Mouse (Mus musculus): ENCODE measurements at regions not wholly inside any gene's neighbourhood (a gene's known extent, or its start where the extent isn't known, plus 50 kb on each side); places are given as distances from the start of the nearest gene placed in this dataset.

DNA sequence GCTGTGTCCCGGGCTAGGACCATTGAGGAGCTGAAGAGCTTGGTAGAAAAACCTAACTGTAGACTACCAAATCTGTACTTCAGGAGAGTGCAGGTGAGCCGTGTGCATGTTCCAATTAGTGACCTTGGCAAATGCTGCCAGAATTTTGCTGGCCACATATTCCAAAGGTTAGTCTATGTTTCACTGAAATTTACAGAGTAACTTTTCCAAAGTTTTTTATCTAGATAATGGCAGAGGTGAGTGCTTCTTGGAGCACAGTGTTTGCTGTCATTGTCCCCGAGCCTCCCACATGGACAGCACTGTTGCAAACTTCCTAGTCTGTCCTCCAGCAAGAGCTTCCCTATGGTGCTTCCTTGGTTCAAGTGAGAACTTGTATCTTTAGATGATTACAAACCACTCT, 232.5 kb downstream of the Foxa2 start:
- no peak for DNase-seq (ENCODE audit: low spot score in 2 of 2)

DNA sequence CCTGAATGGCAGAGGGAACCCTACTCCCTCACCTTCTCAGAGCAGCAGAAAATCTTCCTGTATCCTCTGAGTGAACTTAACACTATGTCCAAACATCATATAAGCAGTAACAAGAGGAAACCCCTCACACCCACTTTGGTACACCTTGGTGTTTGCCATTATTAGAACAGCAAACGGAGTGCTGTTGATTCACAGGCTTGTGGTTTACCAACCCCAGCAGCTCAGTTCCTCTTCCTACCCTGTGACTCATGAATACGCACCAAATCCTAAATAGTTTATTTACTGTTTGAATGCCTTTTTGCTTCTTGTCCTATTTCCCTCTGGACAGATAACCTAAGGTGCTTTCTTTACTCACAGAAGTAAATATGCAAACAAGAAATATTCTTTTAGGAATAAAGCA, 233.3 kb downstream of the Foxa2 start:
- DNase-seq (ENCODE audit: low spot score in 2 of 2), result no peak

DNA sequence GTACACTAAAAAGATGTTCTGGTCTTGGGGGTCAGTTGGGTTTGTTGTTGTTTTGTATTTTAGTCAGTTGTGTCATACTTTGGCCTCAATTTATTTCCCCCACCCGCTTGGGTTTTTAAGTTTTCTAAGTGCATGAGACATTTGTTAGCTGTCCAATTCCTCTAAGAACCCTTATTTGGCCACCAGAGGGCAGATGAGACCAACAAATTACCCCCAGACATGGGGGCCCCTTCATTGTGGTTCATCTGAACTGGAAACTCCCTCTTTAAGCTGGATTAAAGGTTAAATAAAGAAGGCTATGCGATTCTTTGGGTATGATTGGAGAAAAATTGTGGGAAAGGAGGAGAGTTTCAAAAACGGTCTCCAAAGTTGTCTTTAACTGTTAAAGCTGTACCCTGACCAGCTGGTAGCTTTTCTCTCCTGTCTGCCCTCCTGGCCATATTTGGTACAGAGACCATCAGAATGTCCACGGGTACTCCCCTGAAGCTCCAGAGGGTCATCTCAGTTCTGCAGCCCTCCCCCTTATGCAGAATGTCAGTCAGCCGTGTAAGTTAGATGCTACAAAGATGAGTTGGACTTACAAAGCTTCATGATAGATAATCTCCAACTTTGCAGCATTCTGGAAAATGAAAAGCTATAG, 238.6 kb downstream of the Foxa2 start:
- DNase-seq (ENCODE audit: low spot score in 2 of 2), result peak in 1 of 2 experiments; percentile 30

DNA sequence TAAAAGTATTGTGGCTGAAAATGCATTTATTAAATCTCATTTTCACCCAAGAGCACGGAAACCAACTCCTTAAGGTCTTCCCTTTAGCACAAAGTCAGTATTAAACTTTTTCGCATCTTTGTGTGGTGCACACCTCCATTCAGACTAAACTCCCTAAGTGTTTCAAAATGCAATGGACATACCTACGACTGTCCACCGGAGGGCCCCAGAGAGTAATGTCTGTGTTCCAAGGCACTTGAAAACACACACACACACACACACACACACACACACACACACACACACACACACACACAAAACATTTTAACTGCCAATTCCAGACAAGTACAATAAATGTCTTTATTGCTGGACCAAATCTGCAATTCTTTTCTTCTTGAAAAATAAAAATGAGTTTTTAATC, 243.7 kb downstream of the Foxa2 start:
- peak; percentile 15 to 29 for DNase-seq (ENCODE audit: low spot score in 2 of 2)

DNA sequence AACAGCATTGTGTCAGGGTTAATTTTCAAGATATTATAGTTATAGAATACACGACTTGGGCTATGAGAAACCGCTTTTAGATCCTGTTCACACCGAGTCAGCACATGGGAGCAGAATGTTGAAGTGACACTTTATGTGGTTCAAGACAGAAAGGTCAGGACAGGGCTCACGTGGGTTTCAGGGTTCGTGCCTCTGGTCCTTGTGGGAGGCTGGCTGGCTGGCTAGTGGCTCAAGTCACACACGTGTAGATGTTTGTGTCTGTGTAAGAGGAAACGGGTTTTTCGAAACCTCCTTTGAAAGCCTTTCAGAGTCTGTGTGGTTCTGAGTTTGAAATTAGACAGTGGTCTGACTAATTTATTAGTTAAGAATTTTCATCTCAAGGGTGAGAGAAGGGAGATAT, 255.3 kb downstream of the Foxa2 start:
- no peak for DNase-seq (ENCODE audit: low spot score in 2 of 2)

DNA sequence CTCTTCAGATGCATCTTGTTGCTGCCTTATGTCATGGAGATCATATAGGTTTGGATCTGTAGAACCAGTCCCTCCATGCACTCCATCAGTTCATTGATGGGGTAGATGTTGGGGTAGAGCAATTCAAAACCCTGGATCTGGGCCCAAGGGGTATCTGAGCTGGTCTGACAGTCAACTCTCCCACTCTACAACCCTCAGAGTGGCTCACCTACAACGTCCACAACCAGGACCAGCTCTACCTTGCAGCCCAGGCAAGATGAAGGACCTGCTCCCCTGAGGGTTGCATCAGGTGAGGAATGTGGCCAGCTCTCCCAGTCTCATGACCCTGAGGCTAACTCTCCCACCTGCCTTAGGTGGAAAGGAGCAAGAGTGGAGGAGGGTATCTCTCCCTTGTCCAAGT, 256.9 kb downstream of the Foxa2 start:
- DNase-seq (ENCODE audit: low spot score in 2 of 2), result no peak

DNA sequence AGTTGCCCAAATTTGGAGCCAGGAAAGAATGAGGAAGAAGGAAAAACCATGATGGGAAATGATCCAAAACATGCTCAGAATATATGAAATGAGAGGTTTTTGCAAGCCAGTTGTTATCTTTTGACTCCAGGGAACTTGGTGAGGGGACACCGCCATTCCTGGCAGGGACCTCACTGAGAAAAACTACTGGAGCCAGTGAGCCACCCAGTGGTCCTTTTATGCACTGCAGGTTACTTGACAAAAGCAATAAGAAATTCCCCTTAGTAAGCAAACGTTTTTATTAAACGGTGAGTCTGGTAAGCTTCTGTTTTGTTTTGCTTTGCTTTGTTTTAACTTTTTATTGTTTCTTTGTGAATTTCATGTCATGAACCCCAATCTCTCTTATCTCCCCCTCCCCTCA, 257.5 kb downstream of the Foxa2 start:
- DNase-seq (ENCODE audit: low spot score in 2 of 2), result peak; percentile 46 to 66

DNA sequence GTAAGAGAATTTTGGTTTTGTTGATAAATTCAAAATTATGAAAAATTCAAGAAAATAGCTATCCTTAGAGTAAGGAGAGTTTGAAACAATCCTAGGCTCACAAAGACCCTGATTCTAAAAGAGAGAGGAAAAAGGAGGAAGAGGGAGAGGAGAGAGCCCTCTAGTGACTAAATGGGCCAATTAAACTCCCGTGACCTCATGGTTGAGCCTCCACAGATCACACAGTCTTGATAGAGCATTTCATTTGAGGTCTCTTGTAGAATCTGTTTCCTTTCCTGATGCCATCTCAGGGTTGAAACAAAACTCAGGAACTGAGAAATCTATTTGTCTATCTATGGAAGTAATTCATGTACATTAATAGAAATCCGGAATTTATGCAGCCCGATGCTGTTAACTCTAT, 258.8 kb downstream of the Foxa2 start:
- no peak for DNase-seq (ENCODE audit: low spot score in 2 of 2)

DNA sequence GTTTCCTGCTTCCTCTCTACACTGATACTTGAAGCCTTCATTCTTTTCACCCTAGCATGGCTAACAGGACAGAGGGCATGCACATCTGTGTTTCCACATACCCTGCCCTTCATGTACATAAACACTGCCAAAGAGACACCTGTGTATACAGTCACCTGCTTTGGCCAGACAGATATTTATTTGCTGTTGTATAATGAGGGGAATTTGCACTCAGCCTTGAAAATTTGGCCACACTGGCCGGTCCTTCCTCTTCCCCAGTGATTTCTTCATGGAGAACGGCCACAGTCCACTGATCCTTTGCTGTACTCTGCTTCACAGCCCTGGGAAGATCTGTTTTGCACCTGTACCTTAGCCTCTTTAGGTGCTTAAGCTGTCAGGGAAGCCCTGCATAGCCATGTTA, 264.3 kb downstream of the Foxa2 start:
- DNase-seq (ENCODE audit: low spot score in 2 of 2), result no peak

DNA sequence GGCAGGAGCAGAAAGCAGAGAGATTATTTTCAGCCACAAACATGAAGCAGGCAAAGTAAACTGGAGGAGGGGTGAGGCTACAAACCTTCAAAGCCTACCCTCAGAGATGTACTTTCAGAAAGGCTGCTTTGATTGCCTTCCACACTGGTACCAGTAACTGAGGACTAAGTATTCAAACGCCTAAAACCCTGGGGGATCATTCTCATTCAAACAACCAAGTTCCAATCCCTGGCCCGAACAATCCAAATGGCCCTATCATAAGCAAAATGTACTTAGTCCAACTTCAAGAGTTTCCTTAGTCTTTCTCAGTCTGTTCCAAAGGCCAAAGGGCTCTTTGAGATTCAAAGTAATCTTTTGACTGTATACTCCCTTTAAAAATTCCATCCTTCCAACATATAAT, 270.5 kb downstream of the Foxa2 start:
- DNase-seq (ENCODE audit: low spot score in 2 of 2), result no peak

DNA sequence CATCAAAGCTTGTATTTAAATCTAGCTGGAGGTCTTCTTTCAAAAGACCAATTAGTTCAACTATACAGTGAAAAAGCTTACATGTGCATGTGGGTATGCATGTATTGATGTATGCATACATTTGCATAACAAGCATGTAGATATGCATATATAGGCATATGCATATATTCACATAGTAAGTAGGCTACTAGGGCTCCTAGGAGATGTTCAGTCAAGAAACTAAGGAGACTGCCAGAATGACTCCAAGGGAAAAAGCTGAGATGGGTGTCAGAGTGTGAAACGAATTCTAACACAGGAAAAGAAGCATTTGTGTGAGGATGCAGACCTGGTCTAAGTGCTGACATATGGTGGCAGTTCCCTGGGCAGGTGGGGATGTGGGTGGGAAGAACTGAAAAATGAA, 274.2 kb downstream of the Foxa2 start:
- DNase-seq (ENCODE audit: low spot score in 2 of 2), result no peak

DNA sequence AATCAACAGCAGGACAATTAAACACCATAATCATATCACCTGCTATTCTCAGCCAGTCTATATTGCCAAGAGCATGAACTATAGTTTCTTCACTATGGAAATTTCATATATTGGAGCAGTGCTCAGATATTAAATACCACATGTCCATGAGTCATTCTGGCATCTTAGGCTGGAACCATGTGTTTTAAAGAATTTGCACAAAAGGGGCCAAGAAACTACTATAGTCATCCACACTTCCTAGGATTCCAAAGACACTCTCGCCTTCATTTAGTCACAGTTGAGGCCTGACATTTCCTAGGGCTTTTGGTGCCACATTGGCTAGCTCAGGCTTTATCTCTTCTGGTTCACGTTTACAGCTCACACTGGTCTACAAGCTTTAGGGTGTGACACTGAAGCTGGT, 293.7 kb downstream of the Foxa2 start:
- no peak for DNase-seq (ENCODE audit: low spot score in 2 of 2)

DNA sequence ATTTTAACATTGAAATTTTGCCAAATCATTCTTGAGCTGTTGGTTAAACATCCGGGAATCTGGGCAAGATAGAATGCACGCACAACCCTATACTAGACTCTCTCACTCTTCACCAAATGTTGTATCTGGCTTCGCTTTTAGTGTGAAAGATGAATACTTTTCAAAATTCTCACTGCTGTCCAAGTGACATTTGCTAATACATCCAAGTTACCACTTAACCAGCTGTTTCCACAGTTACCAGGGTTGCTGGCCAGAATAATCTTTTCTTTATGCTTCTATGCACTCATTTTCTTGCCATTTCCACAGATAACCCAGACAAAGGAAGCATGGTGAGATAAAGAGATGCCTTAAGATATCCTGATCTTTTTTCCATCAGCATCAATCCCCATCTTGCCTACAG, 294.9 kb downstream of the Foxa2 start:
- DNase-seq (ENCODE audit: low spot score in 2 of 2), result no peak

DNA sequence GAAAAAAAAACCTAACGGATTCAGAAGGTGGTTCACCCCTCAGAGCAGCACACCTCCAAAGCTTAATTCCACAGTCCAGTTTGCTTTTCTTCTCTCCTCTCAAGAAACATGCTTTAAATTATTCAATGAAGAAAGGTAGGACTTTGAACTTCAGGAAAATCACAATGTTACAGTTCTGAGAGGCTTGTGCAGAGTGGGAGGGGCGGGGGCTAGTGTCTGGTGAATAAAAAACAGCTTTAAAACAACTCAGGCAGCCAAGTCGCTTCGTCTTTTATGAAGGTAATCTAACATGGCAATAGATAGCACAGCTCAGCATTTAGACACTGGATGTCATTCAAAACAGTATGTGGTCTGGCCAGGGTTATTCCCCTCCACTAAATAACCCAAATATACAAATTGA, 298.8 kb downstream of the Foxa2 start:
- DNase-seq (ENCODE audit: low spot score in 2 of 2), result no peak

DNA sequence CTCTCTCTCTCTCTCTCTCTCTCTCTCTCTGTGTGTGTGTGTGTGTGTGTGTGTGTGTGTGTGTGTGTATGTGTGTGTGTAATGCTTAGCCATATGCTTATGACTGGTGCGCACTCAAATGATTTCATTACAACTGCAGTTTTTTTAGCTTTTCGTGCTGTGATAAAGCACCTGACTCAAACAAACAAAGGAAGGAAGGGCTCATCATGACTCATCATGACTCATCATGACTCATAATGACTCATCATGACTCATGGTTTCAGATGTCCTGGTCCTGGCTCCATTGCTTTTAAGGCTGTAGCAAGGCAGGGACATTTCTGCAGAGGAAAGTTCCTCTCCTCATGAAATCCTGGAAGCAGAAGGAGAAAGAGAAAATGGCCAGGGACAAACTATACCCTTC, 302.9 kb downstream of the Foxa2 start:
- DNase-seq (ENCODE audit: low spot score in 2 of 2), result no peak

DNA sequence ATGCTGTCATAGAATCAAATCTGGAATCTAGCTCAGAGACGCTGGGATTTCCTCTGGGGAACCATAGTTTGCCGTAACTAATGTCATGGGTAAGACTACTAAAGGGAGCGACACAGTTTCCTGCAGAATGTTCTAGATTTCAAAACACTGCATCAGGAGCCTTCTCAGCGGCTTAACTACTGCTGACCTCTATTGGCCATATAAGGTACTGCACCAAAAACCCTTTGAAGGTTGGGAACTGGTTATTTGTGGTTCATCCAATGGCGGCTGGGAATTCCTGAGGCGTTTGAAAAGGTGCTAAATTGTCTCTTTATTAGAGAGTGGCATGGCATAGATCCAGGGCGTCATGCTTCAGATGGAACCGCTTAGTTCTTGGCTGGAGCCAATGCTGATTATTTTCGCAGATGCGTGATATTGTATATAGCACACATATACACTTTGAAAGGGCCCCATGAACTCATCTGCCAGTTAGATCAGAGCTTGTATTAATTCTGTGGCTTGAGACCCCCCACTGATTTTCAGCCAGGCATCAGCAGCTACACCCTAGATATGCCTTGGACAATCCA, 308.4 kb downstream of the Foxa2 start:
- DNase-seq (ENCODE audit: low spot score in 2 of 2), result peak in 1 of 2 experiments; percentile 34

DNA sequence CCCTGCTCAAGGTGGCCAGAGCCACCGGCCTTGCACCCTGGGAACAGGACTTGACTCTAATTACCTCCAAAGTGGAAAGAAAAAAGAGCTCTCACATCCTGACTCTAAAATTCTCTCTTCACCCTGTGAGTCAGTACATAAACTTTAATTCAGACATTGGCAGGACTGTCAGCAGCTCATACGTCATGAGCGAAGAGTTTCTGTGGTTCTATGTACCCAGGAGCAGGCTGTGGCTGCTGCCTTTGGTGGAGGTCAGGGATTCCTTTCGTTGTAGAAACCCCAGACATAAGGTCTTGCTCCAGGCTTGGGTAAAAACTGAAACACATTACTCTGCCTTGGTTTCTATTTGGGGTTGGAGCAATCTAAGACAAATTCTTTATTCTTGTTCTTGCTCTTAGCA, 319.4 kb downstream of the Foxa2 start:
- no peak for DNase-seq (ENCODE audit: low spot score in 2 of 2)

DNA sequence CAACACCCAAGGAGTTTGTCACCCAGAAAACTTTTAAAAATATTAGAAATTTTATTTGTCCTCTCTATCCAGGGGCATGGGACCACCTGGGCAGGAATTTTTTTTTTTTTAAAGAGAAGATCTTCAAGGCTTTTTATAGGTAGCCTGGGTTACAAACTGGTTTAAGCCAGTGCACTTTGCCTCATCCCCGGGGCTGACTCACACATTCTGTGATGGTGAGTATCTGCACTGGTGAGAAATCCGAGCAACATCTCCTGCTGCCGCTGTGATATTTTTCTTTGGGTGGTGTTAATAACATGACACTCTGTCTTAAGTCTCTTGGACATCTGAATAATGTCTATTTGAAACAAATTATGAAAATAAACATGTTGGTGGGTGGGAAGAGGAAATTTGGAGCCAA, 327.8 kb downstream of the Foxa2 start:
- no peak for DNase-seq (ENCODE audit: low spot score in 2 of 2)

DNA sequence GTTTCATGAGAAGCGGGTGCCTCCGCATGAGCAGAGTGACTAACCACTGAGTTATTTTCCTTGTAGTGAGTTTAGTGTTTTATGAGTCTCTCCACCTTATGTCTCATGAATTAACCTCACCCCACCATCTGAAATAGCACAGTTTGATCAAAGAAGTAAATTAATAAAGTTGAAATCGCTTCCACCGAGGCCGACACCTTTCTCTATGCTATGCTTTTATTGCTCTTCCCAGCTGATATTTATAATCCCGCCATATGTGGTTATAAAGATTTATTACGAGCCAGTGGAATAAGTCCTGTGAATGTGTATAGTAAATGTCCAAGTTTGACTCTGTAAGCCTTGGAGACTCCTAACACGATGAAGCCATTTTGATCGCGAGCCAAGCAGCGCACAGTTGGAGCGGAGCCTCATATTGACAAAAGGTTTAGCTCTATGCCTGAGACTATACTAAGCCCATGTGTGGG, 329.3 kb downstream of the Foxa2 start:
- DNase-seq (ENCODE audit: low spot score in 2 of 2), result no peak

DNA sequence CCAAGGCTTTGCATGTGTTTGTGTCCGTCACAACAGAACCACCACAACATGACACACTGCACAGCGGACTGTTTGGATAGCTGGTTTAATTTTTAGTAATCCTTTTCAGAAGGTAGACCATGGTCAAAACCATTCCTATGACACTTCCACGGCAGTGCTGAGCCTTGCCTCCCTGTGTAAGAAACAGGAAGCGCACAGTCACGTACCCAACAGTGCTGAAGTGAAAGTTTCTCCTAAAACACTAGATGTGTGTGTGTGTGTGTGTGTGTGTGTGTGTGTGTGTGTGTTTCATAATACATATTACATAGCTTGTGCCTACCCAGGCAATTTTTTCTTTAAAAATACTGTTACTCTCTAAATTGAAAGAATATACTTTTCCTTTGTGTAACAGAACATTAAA, 331.0 kb downstream of the Foxa2 start:
- DNase-seq (ENCODE audit: low spot score in 2 of 2), result no peak

DNA sequence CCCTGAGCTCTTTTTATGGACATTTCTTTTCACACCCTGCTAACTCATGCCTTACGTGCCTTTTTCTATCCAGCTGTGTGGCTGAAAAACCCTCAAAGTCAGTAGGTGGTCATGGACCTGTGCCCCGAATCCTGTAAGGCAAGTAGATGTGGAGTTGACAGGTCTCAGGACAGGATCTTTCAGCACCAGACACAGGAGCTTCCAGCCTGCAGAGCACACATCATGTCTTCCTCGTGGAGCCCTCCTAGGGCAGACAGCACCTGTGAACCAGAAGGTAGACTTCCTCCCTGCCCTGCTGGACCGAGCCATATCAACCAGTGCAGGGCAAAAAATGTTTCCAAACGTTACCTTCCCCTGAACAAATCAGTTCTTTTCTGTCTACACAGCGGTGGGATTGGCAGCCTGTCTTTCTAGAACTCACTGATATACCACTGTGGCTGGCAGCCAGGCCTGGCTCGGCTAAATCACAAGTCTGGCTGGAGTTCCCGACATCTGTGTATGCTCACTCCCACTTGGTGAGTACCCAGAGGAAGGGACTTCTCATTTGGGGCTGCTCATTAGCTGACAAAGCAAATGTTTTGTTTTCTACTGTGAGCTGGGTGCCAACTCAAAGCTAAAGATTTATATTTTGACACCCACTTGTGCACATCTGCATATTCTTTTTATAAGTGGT, 336.0 kb downstream of the Foxa2 start:
- no peak for DNase-seq (ENCODE audit: low spot score in 2 of 2)

DNA sequence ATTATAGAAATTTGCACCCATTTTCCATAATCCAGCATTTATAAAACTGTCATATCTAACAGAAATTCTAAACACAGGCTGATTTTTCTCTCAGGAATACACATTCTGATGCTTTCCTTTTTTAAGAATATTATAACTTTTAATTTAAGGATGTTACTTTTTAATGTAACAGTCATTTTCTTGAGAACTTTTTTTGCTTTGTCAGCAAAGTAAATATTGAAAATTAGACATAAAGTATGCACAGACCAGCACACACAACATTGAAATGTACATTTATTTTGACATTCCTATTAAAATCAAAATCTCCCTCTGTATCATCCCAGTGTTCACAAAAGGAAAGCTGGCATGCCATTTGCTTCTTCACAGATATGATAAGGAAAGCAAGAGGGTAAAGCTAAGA, 337.0 kb downstream of the Foxa2 start:
- DNase-seq (ENCODE audit: low spot score in 2 of 2), result no peak

DNA sequence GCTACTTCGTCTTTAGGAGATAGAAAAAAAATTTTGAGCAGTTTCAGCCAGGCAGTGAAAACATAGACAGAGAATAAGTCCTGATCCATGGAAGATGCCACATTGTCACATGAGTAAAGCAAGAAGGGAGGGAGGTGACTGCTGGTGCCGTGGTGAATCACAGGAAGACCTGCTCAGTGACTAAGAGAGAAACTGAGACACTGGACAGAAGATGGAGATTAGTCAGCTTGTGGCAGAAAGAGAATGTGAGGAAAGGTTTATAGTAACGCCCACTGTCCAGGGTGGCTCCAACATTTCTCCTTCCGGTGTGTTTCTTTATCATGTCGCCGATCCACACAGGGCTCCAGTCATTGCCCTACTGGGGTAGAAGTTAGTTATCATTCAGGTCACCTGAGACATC, 339.6 kb downstream of the Foxa2 start:
- no peak for DNase-seq (ENCODE audit: low spot score in 2 of 2)

Measured in adrenal gland, adult 18-20 months (tissue).